Mouse (Mus musculus) forebrain, embryonic 13.5 days (tissue): ENCODE measurements around the gene Hk3. TPM values are rescaled to one million over a fixed set of nuclear protein-coding genes. Genes with fewer than 3 reads are reported as not detected.

Experiments
- ATAC-seq: fragments of 200-750 bp; cut with Nextera tagmentation; 2 replicates; pipeline ENCODE4 v1.8.0; 2017
- H3K27ac ChIP-seq: fragments of 300-500 bp; sonication (generic); 2 replicates; pipeline ENCODE4 v1.5.1; 2015; ENCODE audit warnings: inconsistent platforms, mild to moderate bottlenecking, moderate library complexity
- H3K27me3 ChIP-seq: fragments of 300-500 bp; sonication (generic); 2 replicates; pipeline ENCODE4 v1.6.1; 2015; ENCODE audit warnings: mild to moderate bottlenecking, inconsistent platforms
- H3K36me3 ChIP-seq: fragments of 300-500 bp; sonication (generic); 2 replicates; pipeline ENCODE4 v1.6.1; 2015; ENCODE audit warnings: mild to moderate bottlenecking, inconsistent platforms; ENCODE audit not compliant: poor library complexity, severe bottlenecking
- H3K4me1 ChIP-seq: fragments of 300-500 bp; sonication (generic); 2 replicates; pipeline ENCODE4 v1.6.1; 2015; ENCODE audit warnings: inconsistent platforms
- H3K4me2 ChIP-seq: fragments of 300-500 bp; sonication (generic); 2 replicates; pipeline ENCODE4 v1.6.1; 2015; ENCODE audit warnings: inconsistent platforms, mild to moderate bottlenecking, moderate library complexity
- H3K4me3 ChIP-seq: fragments of 300-500 bp; sonication (generic); 2 replicates; pipeline ENCODE4 v1.5.1; 2015; ENCODE audit warnings: mild to moderate bottlenecking, inconsistent platforms
- H3K9ac ChIP-seq: fragments of 300-500 bp; sonication (generic); 2 replicates; pipeline ENCODE4 v1.6.1; 2015; ENCODE audit warnings: mild to moderate bottlenecking, inconsistent platforms
- H3K9me3 ChIP-seq: fragments of 300-500 bp; sonication (generic); replicated peaks from 2 replicates; pipeline ENCODE4 v1.6.1; 2016; ENCODE audit warnings: inconsistent platforms
- WGBS: fragments of 180-500 bp; shearing (Covaris S2); methylation state at CpG from one replicate; pipeline ENCODE4 v1.1.7; 2015; 5-methylcytosine and 5-hydroxymethylcytosine counted together
- polyA plus RNA-seq: library from polyadenylated mRNA; unstranded; fragments of >200 nt; fragmentation: Nextera tagmentation; extraction: Ambion mirVana; gene quantifications from 2 replicates; pipeline ENCODE4 v1.2.1, GENCODE M21; 2015

Hk3 gene
- polyA plus RNA-seq, 1 experiment from 2014 or later, result 0.59 TPM

DNA sequence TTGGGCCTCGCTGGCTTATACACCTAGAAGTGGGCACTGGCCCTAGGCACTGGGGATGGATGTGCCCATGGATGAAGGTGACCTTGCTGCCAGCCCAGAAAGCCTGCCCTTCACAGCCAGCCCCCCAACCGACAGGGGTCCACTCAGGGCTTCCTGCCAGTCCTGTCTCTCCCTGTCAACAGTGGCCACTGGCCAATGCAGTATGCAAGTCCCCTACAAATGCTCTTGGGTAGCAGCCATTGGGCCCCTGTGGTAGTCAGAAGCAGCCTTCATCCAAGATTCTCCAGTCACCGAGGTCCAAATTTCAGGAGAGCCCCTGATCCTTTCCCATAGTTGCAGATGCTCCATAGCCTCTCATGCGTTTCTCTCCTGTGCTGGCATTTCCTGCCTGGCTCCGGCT, 52.5 kb downstream of the Hk3 start:
- no peaks in the 10 kb centered on the region for H3K9me3 ChIP-seq
- H3K9ac ChIP-seq, result 0 out of 2 replicates have a peak overlapping the region, but pooled peaks have one; percentile 35
- H3K4me3 ChIP-seq, result no peak overlapping the region
- H3K27ac ChIP-seq, result no peak overlapping the region
- peaks cover 30% of the 10 kb centered on the region for H3K4me1 ChIP-seq
- H3K4me2 ChIP-seq, result no peak overlapping the region
- ATAC-seq, result no peak
- H3K36me3 ChIP-seq, result no peaks in the 10 kb centered on the region
- WGBS, result 65% methylated on average over 5 of the region's 5 CpGs
- peaks cover 14% of the 10 kb centered on the region for H3K27me3 ChIP-seq

GRCm38 (mm10) chr13:54967501-54967900, 53.7 kb downstream of the Hk3 start:
- Histone ChIP-seq H3K27ac (0 out of 2 replicates have a peak overlapping the region, but pooled peaks have one; percentile 16), H3K36me3 (no peaks in the 10 kb centered on the region), H3K9ac (peak overlapping the region; percentile 14; the same call in 1 of the 2 replicates), H3K4me1 (peaks cover 37% of the 10 kb centered on the region), H3K27me3 (peaks cover 6% of the 10 kb centered on the region), H3K4me2 (no peak overlapping the region), H3K9me3 (no peaks in the 10 kb centered on the region), H3K4me3 (no peak overlapping the region)
- whole genome bisulfite sequencing, result 51% methylated on average over 11 of the region's 11 CpGs
- ATAC-seq, result no peak; the same call in 1 of the 2 replicates

- H3K4me1 ChIP-seq, result peaks cover 37% of the 10 kb centered on the region
- no peak for ATAC-seq
- H3K27me3 ChIP-seq, result peaks cover 6% of the 10 kb centered on the region
These were observed 55.9 kb downstream of the Hk3 start for GRCm38 (mm10) chr13:54965256-54965655.

GRCm38 (mm10) chr13:54960491-54960890, 60.7 kb downstream of the Hk3 start:
- 84% methylated on average over 3 of the region's 3 CpGs for WGBS
- Histone ChIP-seq H3K27ac (no peak overlapping the region), H3K9me3 (no peaks in the 10 kb centered on the region), H3K9ac (no peak overlapping the region), H3K4me3 (no peak overlapping the region), H3K27me3 (peaks cover 15% of the 10 kb centered on the region; the same call in 1 of the 2 replicates), H3K4me1 (peaks cover 43% of the 10 kb centered on the region), H3K4me2 (no peak overlapping the region), H3K36me3 (no peaks in the 10 kb centered on the region)
- ATAC-seq, result no peak

More at GRCm38 (mm10) chr13:54965256-54965655, 55.9 kb downstream of the Hk3 start:
- Histone ChIP-seq H3K9me3 (no peaks in the 10 kb centered on the region), H3K36me3 (no peaks in the 10 kb centered on the region), H3K4me2 (no peak overlapping the region), H3K27ac (no peak overlapping the region), H3K4me3 (no peak overlapping the region), H3K9ac (no peak overlapping the region)
- 91% methylated on average over 6 of the region's 6 CpGs for WGBS

DNA sequence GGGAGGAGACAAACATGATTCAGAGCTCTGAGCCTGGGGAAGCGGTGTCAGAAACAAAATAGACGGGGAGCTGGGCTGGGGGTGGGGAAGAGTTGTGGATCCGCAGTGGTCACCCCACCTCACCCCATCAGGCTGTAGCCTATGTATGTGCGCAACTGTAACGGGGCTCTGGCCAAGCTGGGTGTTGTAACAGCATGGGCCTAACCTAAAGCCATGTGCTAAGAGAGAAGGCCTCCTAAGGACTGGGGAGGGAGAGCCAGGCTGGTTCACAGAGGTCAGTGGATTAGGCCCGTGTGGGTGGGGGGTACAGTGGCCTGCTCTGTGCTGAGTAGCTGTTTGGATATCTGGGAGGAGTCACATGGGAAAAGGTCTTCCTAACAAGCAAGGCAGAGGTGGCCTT, 61.3 kb downstream of the Hk3 start:
- peaks cover 22% of the 10 kb centered on the region for H3K27me3 ChIP-seq
- no peaks in the 10 kb centered on the region for H3K36me3 ChIP-seq
- WGBS, result 48% methylated on average over 6 of the region's 6 CpGs
- peaks cover 50% of the 10 kb centered on the region for H3K4me1 ChIP-seq
- H3K27ac ChIP-seq, result no peak overlapping the region
- no peak for ATAC-seq
- H3K9ac ChIP-seq, result no peak overlapping the region
- H3K4me3 ChIP-seq, result no peak overlapping the region
- H3K9me3 ChIP-seq, result no peaks in the 10 kb centered on the region
- H3K4me2 ChIP-seq, result no peak overlapping the region

DNA sequence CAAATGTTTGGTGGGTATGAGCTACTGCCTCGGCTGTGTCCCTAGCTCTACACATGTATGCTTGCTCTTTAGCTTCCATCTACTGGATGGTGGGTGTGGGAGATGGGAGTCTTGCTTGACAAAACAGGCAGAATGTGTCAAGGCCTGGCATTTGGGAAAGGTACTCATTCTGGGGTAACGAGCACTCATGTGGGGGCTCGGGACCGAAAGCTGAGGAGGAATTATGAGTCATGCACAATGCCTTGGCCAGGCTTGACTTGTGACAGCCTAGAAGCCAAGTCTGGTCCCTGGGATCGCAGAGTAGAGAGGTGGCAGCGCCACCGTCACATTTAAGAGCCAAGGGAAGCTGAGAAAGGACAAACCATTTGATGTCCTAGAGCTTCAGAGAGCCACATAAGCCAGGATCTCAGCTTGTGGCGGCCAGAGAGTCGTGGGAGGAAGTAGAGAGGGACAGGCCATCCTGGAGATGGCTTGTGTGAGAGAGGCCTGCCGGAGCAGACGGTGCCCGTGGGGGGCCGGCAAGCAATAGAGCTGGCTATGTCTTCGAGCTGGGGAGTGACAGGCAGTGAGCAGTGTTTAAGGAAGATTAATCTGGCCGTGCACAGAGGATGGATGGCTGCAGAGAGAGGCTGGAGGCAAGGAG, 62.0 kb downstream of the Hk3 start:
- ATAC-seq, result no peak
- H3K4me1 ChIP-seq, result peaks cover 43% of the 10 kb centered on the region
- H3K9ac ChIP-seq, result 0 out of 2 replicates have a peak overlapping the region, but pooled peaks have one; percentile 43
- peak overlapping the region; percentile 3; the same call in 1 of the 2 replicates for H3K27ac ChIP-seq
- H3K9me3 ChIP-seq, result no peaks in the 10 kb centered on the region
- 36% methylated on average over 15 of the region's 15 CpGs for WGBS
- 0 out of 2 replicates have a peak overlapping the region, but pooled peaks have one; percentile 6 for H3K4me2 ChIP-seq
- no peaks in the 10 kb centered on the region for H3K36me3 ChIP-seq
- no peak overlapping the region for H3K4me3 ChIP-seq
- H3K27me3 ChIP-seq, result peaks cover 29% of the 10 kb centered on the region

GRCm38 (mm10) chr13:54957281-54957680, 63.9 kb downstream of the Hk3 start:
- Histone ChIP-seq H3K9me3 (no peaks in the 10 kb centered on the region), H3K4me1 (peaks cover 42% of the 10 kb centered on the region), H3K9ac (no peak overlapping the region), H3K4me3 (no peak overlapping the region), H3K27me3 (peaks cover 48% of the 10 kb centered on the region), H3K27ac (no peak overlapping the region), H3K4me2 (no peak overlapping the region), H3K36me3 (no peaks in the 10 kb centered on the region)
- no peak for ATAC-seq
- WGBS, result 72% methylated on average over 7 of the region's 7 CpGs

Other genes starting within 250 kb of the Hk3 start
- gene Eif4e1b, start 237.4 kb downstream of the Hk3 start, polyA plus RNA-seq, result not detected in 2 replicates
- 11.9 and 15.0 TPM in 2 replicates for gene Tspan17, start 232.0 kb downstream of the Hk3 start, polyA plus RNA-seq
- 7.2 and 7.5 TPM in 2 replicates for gene Unc5a, start 72.0 kb downstream of the Hk3 start, polyA plus RNA-seq
- 24.3 and 24.6 TPM in 2 replicates for gene Uimc1, start 78.9 kb upstream of the Hk3 start, polyA plus RNA-seq
- 23.1 and 24.3 TPM in 2 replicates for gene Zfp346, start 83.9 kb upstream of the Hk3 start, polyA plus RNA-seq
- gene Gm17617, start 112.2 kb upstream of the Hk3 start, polyA plus RNA-seq, result not detected in 2 replicates
- gene Fgfr4, start 131.3 kb upstream of the Hk3 start, polyA plus RNA-seq, result 0.25 and 0.48 TPM in 2 replicates
- 70.7 and 77.2 TPM in 2 replicates for gene Nsd1, start 188.4 kb upstream of the Hk3 start, polyA plus RNA-seq